20 mouse cellular contexts compared by ENCODE assay signal in the genomic region with DNA sequence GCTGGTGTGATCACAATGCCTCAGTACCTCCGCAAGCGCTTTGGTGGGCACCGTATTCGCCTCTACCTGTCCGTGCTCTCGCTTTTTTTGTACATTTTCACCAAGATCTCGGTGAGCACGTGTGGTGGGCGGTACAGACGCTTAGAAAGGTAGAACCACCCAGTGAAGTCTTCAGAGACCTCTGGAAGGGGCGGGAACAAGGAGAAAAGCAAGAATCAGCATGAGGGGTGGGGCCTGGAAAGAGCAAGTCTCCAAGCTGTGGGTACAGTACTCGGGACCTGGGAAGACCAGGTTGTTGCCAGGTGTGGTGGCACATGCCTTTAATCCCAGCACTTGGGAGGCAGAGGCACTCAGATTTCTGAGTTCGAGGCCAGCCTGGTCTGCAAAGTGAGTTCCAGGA. TPM values are rescaled to one million over a fixed set of nuclear protein-coding genes. Genes with fewer than 3 reads are reported as not detected.
"Had no signal": no experiment of that assay in that cellular context is flagged by ENCODE, and none has a peak within 500 bp of the region (broad histone marks: within the 10 kb centered on the region; RNA-seq: fewer than 3 reads in every experiment).

No protein-coding gene starts in this region.

- DNase-seq: layer of hippocampus, postnatal 36 days; liver, embryonic 13.5 days; lung, adult 2 months; lung, postnatal 14 days; midbrain, embryonic 14.5 days; thymus, adult 18-20 months; thymus, postnatal 36 days had no signal

- H3K9me3 ChIP-seq: liver, embryonic 13.5 days had no signal

- H3K4me3 ChIP-seq: left cerebral cortex, adult 2 months; liver, embryonic 13.5 days had no signal

- H3K27ac ChIP-seq: left cerebral cortex, adult 2 months; liver, embryonic 13.5 days had no signal

RNA-seq across cellular contexts. Expression of a gene that starts 1.9 kb away (rescaled TPM):
- total RNA-seq: layer of hippocampus, adult 8-10 months; layer of hippocampus, postnatal 10 days; layer of hippocampus, postnatal 36 days; left cerebral cortex, adult 2 months; left cerebral cortex, postnatal 10 days; left cerebral cortex, postnatal 36 days; liver, adult 2 months; megakaryocyte progenitor cell, adult 5-6 weeks; midbrain, postnatal 0 days had no signal
- polyA plus RNA-seq: intestine, postnatal 0 days; limb, embryonic 11.5 days; liver, adult 2 months; lung, embryonic 16.5 days; midbrain, embryonic 14.5 days; midbrain, postnatal 0 days; neural tube, embryonic 14.5 days; small intestine, adult 2 months had no signal
